Mouse (Mus musculus): ENCODE results near the gene Tle2.

Gene Tle2

DNA sequence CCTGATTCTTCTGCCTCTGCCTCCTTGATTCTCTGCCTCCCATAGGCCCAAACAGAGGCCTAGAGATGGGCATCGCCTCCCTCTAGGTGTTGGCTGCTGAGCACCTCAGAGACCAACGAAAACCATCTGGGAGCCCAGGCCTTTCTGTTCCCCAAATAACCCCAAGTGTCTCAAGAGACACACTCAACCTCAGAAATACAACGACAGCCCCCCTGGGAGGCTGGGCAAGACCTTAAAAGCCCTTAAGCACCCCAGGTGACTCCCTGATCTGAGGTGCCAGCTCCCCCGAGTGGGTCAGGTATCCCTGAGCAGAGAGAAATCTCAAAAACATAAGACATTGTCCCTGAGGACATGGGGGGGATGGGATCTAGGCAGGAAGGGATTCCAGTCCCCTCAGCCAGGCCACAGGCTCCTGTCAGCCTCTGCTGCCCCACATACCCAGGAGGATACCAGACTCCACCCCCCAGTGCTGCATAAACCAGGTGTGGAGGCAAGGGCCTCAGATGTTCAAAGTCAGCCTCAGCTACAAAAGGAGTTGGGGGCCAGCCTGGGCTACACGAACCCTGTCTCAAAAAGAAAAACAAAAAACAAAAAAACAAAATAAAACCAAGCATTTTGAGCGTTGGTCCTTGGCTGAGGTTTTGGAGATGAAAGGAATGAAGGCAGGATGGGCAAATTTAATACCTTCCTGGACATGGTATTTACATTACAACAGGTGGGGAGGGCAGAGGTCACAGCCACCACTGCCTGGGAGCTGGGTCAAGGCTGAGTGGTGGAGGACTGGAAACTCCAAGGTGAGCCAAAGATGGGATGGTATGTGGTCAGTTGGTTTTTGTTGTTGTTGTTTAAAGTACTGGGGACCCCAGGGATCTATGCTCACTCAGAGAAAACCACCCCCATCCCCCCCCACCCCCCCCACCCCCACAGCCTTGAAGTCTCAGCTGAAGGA, 20.3 kb upstream of the Tle2 start:
- no peak for DNase-seq

GRCm38 (mm10) chr10:81556282-81556681, 18.1 kb upstream of the Tle2 start:
- DNase-seq: no peak

- no peak for DNase-seq
These were observed 16.9 kb upstream of the Tle2 start for GRCm38 (mm10) chr10:81557491-81557890.

GRCm38 (mm10) chr10:81559163-81559626, 15.2 kb upstream of the Tle2 start, which contains the start of gene Aes:
Aes (plus strand) TSS chr10:81559488.
- DNase-seq: peak; percentile 81

DNA sequence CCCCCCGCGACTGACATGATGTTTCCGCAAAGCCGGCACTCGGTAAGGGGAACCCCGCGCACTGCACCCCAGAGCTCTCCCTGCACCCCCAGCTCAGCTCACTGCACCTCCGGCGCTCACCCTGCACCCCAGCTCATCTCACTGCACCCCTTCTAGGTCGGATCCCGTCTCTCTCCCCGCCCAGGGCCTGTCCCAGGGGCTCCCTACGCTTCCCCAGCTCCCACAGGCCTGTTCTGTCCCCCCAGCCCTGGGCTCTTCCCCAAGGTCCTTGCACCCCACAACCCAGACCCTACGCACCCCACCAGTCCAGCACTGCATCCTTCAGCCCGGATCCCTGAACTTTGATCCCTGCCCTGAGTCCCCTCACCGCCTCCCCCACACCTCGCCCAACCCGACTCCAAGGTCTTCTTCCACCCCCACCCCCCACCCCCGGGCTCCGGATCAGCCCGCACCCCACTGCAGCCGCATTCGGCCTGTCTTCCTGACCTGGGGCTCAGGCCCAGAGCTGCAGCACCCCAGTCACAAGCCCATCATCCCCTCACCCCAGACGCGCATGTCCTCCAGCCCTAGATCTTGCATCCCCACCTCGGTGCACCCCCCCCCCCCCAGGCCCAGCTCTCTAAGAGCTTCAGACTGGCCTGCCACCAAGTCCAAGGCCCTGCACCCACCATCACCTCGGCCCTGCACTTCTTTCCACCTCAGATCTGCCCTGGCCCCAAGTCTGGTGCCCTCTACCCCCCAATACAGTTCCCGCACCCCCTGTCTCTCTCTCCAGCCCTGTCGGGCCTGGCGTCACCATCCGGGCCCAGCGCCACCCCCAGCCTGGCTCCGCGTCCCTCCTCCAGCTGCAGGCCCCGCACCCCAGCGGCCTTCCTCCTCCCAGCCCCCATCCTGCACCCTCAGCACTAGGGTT, 14.5 kb upstream of the Tle2 start:
- DNase-seq: peak; percentile 76 to 82

- peak; percentile 91 to 97 for DNase-seq
These were observed 13.5 kb upstream of the Tle2 start for GRCm38 (mm10) chr10:81560719-81561459.

DNA sequence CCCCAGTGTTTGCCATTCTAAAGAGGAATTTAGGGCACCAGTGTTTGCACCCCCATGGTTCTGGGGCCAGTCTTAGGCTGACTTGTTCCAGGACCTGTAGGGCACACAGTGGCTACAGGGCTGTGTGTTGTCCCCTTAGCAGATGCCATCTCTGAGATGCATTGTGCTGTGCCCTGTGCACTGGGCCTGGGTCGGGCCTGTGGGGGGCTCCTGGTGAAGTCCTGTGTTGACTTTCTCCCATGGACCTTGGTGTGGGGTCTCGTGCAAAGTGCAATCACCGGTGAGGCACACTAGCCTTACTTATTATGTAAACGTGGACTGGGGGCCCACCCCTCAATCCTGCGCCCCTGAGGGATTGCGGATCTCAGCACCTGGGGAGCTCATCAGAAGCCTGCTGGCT, 11.9 kb upstream of the Tle2 start:
- DNase-seq: no peak

DNA sequence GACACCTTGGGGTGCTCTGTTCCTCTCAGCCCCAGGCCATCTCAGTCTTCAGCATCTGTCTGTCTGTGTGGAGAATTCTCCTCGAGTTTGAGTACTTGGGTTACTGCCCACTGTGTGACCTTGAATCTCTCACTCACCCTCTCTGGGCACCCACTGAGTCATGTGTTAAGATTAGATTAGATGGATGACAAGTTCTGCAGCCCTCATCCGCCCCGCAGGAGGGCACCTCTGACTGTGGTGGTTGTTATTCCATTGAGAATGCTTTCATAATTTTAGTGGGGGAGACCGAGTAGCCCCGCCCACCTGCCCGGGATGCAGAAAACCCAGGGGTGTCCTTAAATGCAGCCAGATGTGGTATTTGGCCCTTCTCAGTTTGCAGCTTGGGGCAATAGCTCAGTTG, 10.9 kb upstream of the Tle2 start:
- DNase-seq: no peak

- DNase-seq: no peak
These were observed 10.1 kb upstream of the Tle2 start for GRCm38 (mm10) chr10:81564216-81564615.

DNA sequence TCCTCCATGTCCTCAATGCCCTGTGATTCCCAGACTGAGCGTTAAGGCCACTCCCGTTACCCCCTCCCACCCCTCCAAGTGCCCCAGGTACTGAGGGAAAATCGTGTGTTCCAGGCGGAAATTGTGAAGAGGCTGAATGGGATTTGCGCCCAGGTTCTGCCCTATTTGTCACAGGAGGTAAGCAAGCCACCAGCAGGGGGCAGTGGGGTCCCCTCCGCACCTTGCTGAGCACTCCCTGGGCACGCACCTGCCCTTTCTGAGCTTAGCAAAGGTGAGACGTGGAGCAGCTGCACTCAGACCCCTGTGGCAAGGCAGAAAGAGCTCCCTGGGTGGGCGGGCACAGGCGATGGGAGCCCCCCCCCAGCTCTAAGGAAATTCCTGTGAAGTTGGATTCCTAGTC, 9.6 kb upstream of the Tle2 start:
- DNase-seq: peak; percentile 72 to 78

- peak; percentile 83 to 90 for DNase-seq
These were observed 8.8 kb upstream of the Tle2 start for GRCm38 (mm10) chr10:81565257-81566228.

DNA sequence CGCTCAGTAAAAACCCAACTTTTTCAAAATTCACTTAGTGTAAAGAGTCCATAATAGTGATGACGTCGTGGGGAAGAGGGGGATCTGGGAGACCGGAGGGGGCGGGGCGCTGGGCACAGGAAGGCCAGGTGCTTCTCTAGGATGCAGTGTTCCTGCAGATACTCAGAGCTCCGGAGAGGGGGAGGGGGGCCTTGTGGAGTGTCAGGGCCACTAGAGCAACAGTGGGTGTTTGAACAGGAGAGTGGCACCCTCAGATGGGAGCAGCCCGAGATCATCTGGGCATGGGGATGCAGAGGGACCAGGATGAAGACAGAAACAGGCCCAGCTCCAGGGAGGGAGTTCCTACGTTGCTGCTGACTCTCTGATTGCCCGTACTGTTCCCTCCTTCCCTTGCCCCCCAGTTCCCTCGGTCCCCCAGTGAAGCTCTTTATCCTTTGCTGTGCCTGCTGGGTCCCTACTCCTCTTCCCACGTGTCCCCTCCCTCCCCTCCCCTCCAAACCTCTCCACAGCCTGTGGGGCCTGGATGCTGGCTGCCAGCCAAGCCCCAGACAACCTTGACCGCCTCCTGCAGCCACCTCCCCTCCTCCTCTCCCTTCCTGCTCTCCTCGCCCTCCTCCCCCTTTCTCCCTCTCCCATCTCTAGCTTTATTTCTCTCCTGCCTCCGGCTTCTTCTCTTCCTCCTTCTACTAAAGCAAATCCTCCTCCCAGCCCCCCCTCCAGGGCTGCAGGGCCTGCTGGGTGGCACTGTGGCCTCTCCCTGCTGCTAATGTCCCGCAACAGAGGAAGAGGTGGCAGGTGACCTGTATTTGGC, 5.8 kb upstream of the Tle2 start:
- no peak for DNase-seq

- no peak for DNase-seq
These were observed 4.7 kb upstream of the Tle2 start for GRCm38 (mm10) chr10:81569507-81570237.

DNA sequence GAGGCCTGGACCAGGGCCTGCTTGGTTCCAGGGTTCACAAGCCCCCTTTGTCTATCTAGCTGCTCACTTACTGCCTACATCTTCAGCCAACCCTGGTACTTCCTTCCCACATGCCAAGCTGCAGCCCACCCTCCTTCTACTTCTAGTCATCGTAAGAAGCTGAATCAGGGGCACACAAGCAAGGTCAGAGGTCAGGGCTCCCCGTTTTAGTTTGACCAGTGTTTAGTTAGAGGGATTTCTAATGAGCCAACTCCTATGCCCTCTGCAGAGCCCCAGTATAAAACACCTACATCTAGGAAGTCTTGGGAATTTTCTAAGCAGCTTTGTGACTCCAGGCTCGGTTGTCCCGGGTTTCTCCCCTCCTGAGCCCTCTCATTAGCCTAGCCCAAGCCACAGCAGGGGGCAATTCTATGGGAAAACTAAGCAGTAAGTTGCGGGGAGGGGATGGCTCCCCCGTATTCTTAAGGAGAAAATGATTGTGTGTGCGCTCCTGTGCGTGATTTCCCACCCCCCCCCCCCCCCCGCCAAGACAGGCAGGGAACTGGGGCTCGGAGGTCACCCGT, 4.0 kb upstream of the Tle2 start:
- no peak for DNase-seq

- peak; percentile 82 to 83 for DNase-seq
These were observed 3.4 kb upstream of the Tle2 start for GRCm38 (mm10) chr10:81570831-81571500.

GRCm38 (mm10) chr10:81571501-81571876, 2.9 kb upstream of the Tle2 start:
- peak; percentile 94 to 98 for DNase-seq

- no peak for DNase-seq
These were observed 2.2 kb upstream of the Tle2 start for GRCm38 (mm10) chr10:81572133-81572671.

DNA sequence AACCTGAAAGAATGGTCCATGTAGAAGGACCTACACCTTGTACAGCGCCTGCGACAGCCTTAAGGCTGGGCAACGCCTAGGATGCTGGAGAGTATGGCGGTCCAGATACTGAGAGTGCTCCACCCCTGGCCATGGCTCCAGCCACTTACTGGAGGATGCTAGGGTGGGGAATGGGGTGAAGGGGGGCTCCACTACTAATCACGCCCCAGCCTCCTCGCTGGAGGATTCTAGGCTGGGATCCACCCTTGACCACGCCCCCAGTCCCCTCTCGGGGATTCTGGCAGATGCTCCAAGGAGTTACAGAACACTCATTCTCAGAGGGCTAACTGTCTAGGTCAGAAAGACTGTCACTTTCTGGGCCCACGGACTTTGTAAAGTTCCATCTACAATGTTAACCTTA, 1.4 kb upstream of the Tle2 start:
- no peak for DNase-seq

Data from thymus, adult 18-20 months (tissue).